Mouse (Mus musculus) liver, postnatal 0 days (tissue): ENCODE measurements around the gene Rhox4e.
"Not testable (repeated sequence)": the region's sequence is repeated elsewhere in the genome, so short reads cannot be mapped to it uniquely, and the experiment has no call there.

Source experiments
- CTCF ChIP-seq: sonication (generic); IDR thresholded peaks from 2 replicates; pipeline ENCODE4 v1.5.1; 2016; ENCODE audit warnings: antibody characterized with exemption, low read depth
- EP300 ChIP-seq: IDR thresholded peaks from 2 replicates; pipeline ENCODE4 v1.6.1; 2016; ENCODE audit warnings: antibody characterized with exemption, low read depth, mild to moderate bottlenecking

- not testable (repeated sequence) for TF ChIP-seq CTCF, EP300
These were observed at the start of gene Rhox4e for GRCm38 (mm10) chrX:37557112-37557511.
